Mouse (Mus musculus): ENCODE measurements around the gene Traf5. TPM values are rescaled to one million over a fixed set of nuclear protein-coding genes. Genes with fewer than 3 reads are reported as not detected.

The Traf5 gene
- polyA plus RNA-seq, 1 experiment from 2014 or later: 6.3 TPM

- 49% methylated on average over 4 of the region's 4 CpGs for WGBS
- Histone ChIP-seq H3K36me3 (peaks cover 7% of the 10 kb centered on the region; the same call in 1 of the 2 replicates), H3K4me1 (peaks cover 22% of the 10 kb centered on the region), H3K27me3 (ENCODE audit: insufficient read depth, poor library complexity, severe bottlenecking) (peaks cover 34% of the 10 kb centered on the region), H3K9me3 (no peaks in the 10 kb centered on the region), H3K27ac (no peak overlapping the region), H3K4me3 (no peak overlapping the region)
- no peak for DNase-seq (ENCODE audit: low spot score)
These were observed 5.3 kb downstream of the Traf5 start for GRCm38 (mm10) chr1:192087098-192087497.

GRCm38 (mm10) chr1:192086279-192087037 lies 5.9 kb downstream of the Traf5 start:
- 79% methylated on average over 12 of the region's 12 CpGs for WGBS
- H3K4me1 ChIP-seq: peaks cover 20% of the 10 kb centered on the region
- peaks cover 13% of the 10 kb centered on the region for H3K36me3 ChIP-seq
- H3K9me3 ChIP-seq: peaks cover 6% of the 10 kb centered on the region
- H3K4me3 ChIP-seq: no peak overlapping the region
- H3K27ac ChIP-seq: no peak overlapping the region
- peaks cover 34% of the 10 kb centered on the region for H3K27me3 ChIP-seq (ENCODE audit: insufficient read depth, poor library complexity, severe bottlenecking)
- DNase-seq (ENCODE audit: low spot score): no peak

GRCm38 (mm10) chr1:192085218-192085617 lies 7.1 kb downstream of the Traf5 start:
- 91% methylated on average over 10 of the region's 10 CpGs for WGBS
- H3K27ac ChIP-seq: no peak overlapping the region
- no peak for DNase-seq (ENCODE audit: low spot score)
- H3K4me3 ChIP-seq: no peak overlapping the region
- H3K4me1 ChIP-seq: peaks cover 20% of the 10 kb centered on the region
- H3K9me3 ChIP-seq: peaks cover 15% of the 10 kb centered on the region
- peaks cover 21% of the 10 kb centered on the region for H3K27me3 ChIP-seq (ENCODE audit: insufficient read depth, poor library complexity, severe bottlenecking)
- H3K36me3 ChIP-seq: peaks cover 20% of the 10 kb centered on the region

- DNase-seq (ENCODE audit: low spot score): no peak
- Histone ChIP-seq H3K4me3 (no peak overlapping the region), H3K36me3 (peaks cover 20% of the 10 kb centered on the region), H3K27ac (no peak overlapping the region), H3K27me3 (ENCODE audit: insufficient read depth, poor library complexity, severe bottlenecking) (0 out of 2 replicates have a peak, but pooled peaks cover 6% of the 10 kb centered on the region), H3K9me3 (peaks cover 15% of the 10 kb centered on the region), H3K4me1 (peaks cover 21% of the 10 kb centered on the region)
- WGBS: 81% methylated on average over 1 of the region's 1 CpGs
These were observed 9.7 kb downstream of the Traf5 start for GRCm38 (mm10) chr1:192082646-192083045.

GRCm38 (mm10) chr1:192081129-192081528 lies 11.2 kb downstream of the Traf5 start:
- H3K4me1 ChIP-seq: peaks cover 11% of the 10 kb centered on the region
- H3K9me3 ChIP-seq: peaks cover 15% of the 10 kb centered on the region
- H3K27ac ChIP-seq: no peak overlapping the region
- DNase-seq (ENCODE audit: low spot score): no peak
- no peak overlapping the region for H3K4me3 ChIP-seq
- 0 out of 2 replicates have a peak, but pooled peaks cover 3% of the 10 kb centered on the region for H3K27me3 ChIP-seq (ENCODE audit: insufficient read depth, poor library complexity, severe bottlenecking)
- peaks cover 20% of the 10 kb centered on the region for H3K36me3 ChIP-seq
- 82% methylated on average over 2 of the region's 2 CpGs for WGBS

GRCm38 (mm10) chr1:192079121-192079520 lies 13.2 kb downstream of the Traf5 start:
- peak overlapping the region; percentile 16; the same call in 1 of the 2 replicates for H3K27ac ChIP-seq
- DNase-seq (ENCODE audit: low spot score): no peak
- peaks cover 16% of the 10 kb centered on the region for H3K4me1 ChIP-seq
- 74% methylated on average over 1 of the region's 1 CpGs for WGBS
- H3K4me3 ChIP-seq: no peak overlapping the region
- peaks cover 20% of the 10 kb centered on the region for H3K36me3 ChIP-seq
- H3K27me3 ChIP-seq (ENCODE audit: insufficient read depth, poor library complexity, severe bottlenecking): no peaks in the 10 kb centered on the region
- H3K9me3 ChIP-seq: peaks cover 15% of the 10 kb centered on the region

- DNase-seq (ENCODE audit: low spot score): no peak
- peak overlapping the region; percentile 16; the same call in 1 of the 2 replicates for H3K27ac ChIP-seq
- WGBS: 40% methylated on average over 3 of the region's 3 CpGs
These were observed 14.0 kb downstream of the Traf5 start for GRCm38 (mm10) chr1:192078406-192078805.

GRCm38 (mm10) chr1:192076796-192077535 lies 15.4 kb downstream of the Traf5 start:
- Histone ChIP-seq H3K4me3 (no peak overlapping the region), H3K27me3 (ENCODE audit: insufficient read depth, poor library complexity, severe bottlenecking) (no peaks in the 10 kb centered on the region), H3K27ac (no peak overlapping the region), H3K4me1 (peaks cover 17% of the 10 kb centered on the region), H3K36me3 (peaks cover 12% of the 10 kb centered on the region), H3K9me3 (peaks cover 13% of the 10 kb centered on the region)
- DNase-seq (ENCODE audit: low spot score): no peak

More at GRCm38 (mm10) chr1:192078406-192078805, 14.0 kb downstream of the Traf5 start:
- Histone ChIP-seq H3K4me1 (peaks cover 16% of the 10 kb centered on the region), H3K4me3 (no peak overlapping the region), H3K27me3 (ENCODE audit: insufficient read depth, poor library complexity, severe bottlenecking) (no peaks in the 10 kb centered on the region), H3K9me3 (peaks cover 15% of the 10 kb centered on the region), H3K36me3 (peaks cover 20% of the 10 kb centered on the region)

- Histone ChIP-seq H3K4me3 (no peak overlapping the region), H3K4me1 (peaks cover 23% of the 10 kb centered on the region), H3K36me3 (peaks cover 3% of the 10 kb centered on the region; the same call in 1 of the 2 replicates), H3K9me3 (peaks cover 5% of the 10 kb centered on the region), H3K27me3 (ENCODE audit: insufficient read depth, poor library complexity, severe bottlenecking) (no peaks in the 10 kb centered on the region), H3K27ac (no peak overlapping the region)
- 86% methylated on average over 4 of the region's 4 CpGs for WGBS
- no peak for DNase-seq (ENCODE audit: low spot score)
These were observed 16.3 kb downstream of the Traf5 start for GRCm38 (mm10) chr1:192076101-192076500.

GRCm38 (mm10) chr1:192074824-192075223 lies 17.5 kb downstream of the Traf5 start:
- DNase-seq (ENCODE audit: low spot score): no peak
- Histone ChIP-seq H3K4me1 (peaks cover 36% of the 10 kb centered on the region), H3K27ac (no peak overlapping the region), H3K4me3 (no peak overlapping the region), H3K27me3 (ENCODE audit: insufficient read depth, poor library complexity, severe bottlenecking) (no peaks in the 10 kb centered on the region), H3K36me3 (no peaks in the 10 kb centered on the region), H3K9me3 (no peaks in the 10 kb centered on the region)
- 61% methylated on average over 1 of the region's 1 CpGs for WGBS

- Histone ChIP-seq H3K27me3 (ENCODE audit: insufficient read depth, poor library complexity, severe bottlenecking) (no peaks in the 10 kb centered on the region), H3K4me1 (peaks cover 30% of the 10 kb centered on the region), H3K9me3 (no peaks in the 10 kb centered on the region), H3K27ac (no peak overlapping the region), H3K4me3 (no peak overlapping the region), H3K36me3 (peaks cover 6% of the 10 kb centered on the region; the same call in 1 of the 2 replicates)
- no peak for DNase-seq (ENCODE audit: low spot score)
- WGBS: 95% methylated on average over 1 of the region's 1 CpGs
These were observed 19.9 kb downstream of the Traf5 start for GRCm38 (mm10) chr1:192072426-192072825.

- H3K27ac ChIP-seq: peak overlapping the region; percentile 36; the same call in 1 of the 2 replicates
- WGBS: 65% methylated on average over 3 of the region's 3 CpGs
- peaks cover 30% of the 10 kb centered on the region for H3K4me1 ChIP-seq
- H3K36me3 ChIP-seq: peaks cover 20% of the 10 kb centered on the region; the same call in 1 of the 2 replicates
- no peaks in the 10 kb centered on the region for H3K9me3 ChIP-seq
- no peak overlapping the region for H3K4me3 ChIP-seq
- no peaks in the 10 kb centered on the region for H3K27me3 ChIP-seq (ENCODE audit: insufficient read depth, poor library complexity, severe bottlenecking)
- DNase-seq (ENCODE audit: low spot score): no peak
These were observed 21.7 kb downstream of the Traf5 start for GRCm38 (mm10) chr1:192070618-192071051.
